Mouse (Mus musculus): ENCODE measurements around the gene Tcf7l2. TPM values are rescaled to one million over a fixed set of nuclear protein-coding genes. Genes with fewer than 3 reads are reported as not detected.

Gene Tcf7l2
- polyA plus RNA-seq, 1 experiment, result 18.2 TPM

GRCm38 (mm10) chr19:55842046-55842445, 100.4 kb downstream of the Tcf7l2 start:
- TF ChIP-seq POLR2A (IDR thresholded peaks at IDR 0.05; ENCODE audit: low read depth, low read length), result no peak
- no peak for TF ChIP-seq CTCF (conservative IDR thresholded peaks at IDR 0.05; ENCODE audit: insufficient read depth, insufficient read length, low read depth, low read length)
- Histone ChIP-seq H3K27ac (ENCODE audit: insufficient read depth, low read depth, low read length) (no peak overlapping the region), H3K36me3 (ENCODE audit: control insufficient read depth, insufficient read depth, low read length) (no peaks in the 10 kb centered on the region), H3K4me1 (ENCODE audit: control insufficient read depth, insufficient read depth, low read length) (peaks cover 21% of the 10 kb centered on the region), H3K4me3 (ENCODE audit: insufficient read depth, low read depth, low read length) (no peak overlapping the region), H3K27me3 (replicated peaks; ENCODE audit: control insufficient read depth, insufficient read depth, low read length) (no peaks in the 10 kb centered on the region)
- no peak for DNase-seq
- 59% methylated on average over 7 of the region's 7 CpGs for WGBS

GRCm38 (mm10) chr19:55843111-55843887, 101.7 kb downstream of the Tcf7l2 start:
- Histone ChIP-seq H3K27me3 (replicated peaks; ENCODE audit: control insufficient read depth, insufficient read depth, low read length) (no peaks in the 10 kb centered on the region), H3K4me1 (ENCODE audit: control insufficient read depth, insufficient read depth, low read length) (peaks cover 20% of the 10 kb centered on the region), H3K36me3 (ENCODE audit: control insufficient read depth, insufficient read depth, low read length) (no peaks in the 10 kb centered on the region), H3K27ac (ENCODE audit: insufficient read depth, low read depth, low read length) (no peak overlapping the region), H3K4me3 (ENCODE audit: insufficient read depth, low read depth, low read length) (no peak overlapping the region)
- TF ChIP-seq CTCF (conservative IDR thresholded peaks at IDR 0.05; ENCODE audit: insufficient read depth, insufficient read length, low read depth, low read length) (no peak), POLR2A (IDR thresholded peaks at IDR 0.05; ENCODE audit: low read depth, low read length) (no peak)
- DNase-seq, result no peak
- WGBS, result 82% methylated on average over 11 of the region's 11 CpGs

GRCm38 (mm10) chr19:55845702-55846101, 104.1 kb downstream of the Tcf7l2 start:
- no peak for DNase-seq
- Histone ChIP-seq H3K27ac (ENCODE audit: insufficient read depth, low read depth, low read length) (peak overlapping the region; percentile 60; the same call in 1 of the 2 replicates), H3K4me1 (ENCODE audit: control insufficient read depth, insufficient read depth, low read length) (peaks cover 9% of the 10 kb centered on the region), H3K27me3 (replicated peaks; ENCODE audit: control insufficient read depth, insufficient read depth, low read length) (no peaks in the 10 kb centered on the region), H3K4me3 (ENCODE audit: insufficient read depth, low read depth, low read length) (no peak overlapping the region), H3K36me3 (ENCODE audit: control insufficient read depth, insufficient read depth, low read length) (no peaks in the 10 kb centered on the region)
- 66% methylated on average over 2 of the region's 2 CpGs for WGBS
- TF ChIP-seq POLR2A (IDR thresholded peaks at IDR 0.05; ENCODE audit: low read depth, low read length) (no peak), CTCF (conservative IDR thresholded peaks at IDR 0.05; ENCODE audit: insufficient read depth, insufficient read length, low read depth, low read length) (no peak)

GRCm38 (mm10) chr19:55846256-55846655, 104.6 kb downstream of the Tcf7l2 start:
- Histone ChIP-seq H3K4me3 (ENCODE audit: insufficient read depth, low read depth, low read length) (no peak overlapping the region), H3K27ac (ENCODE audit: insufficient read depth, low read depth, low read length) (peak overlapping the region; percentile 60), H3K27me3 (replicated peaks; ENCODE audit: control insufficient read depth, insufficient read depth, low read length) (no peaks in the 10 kb centered on the region), H3K4me1 (ENCODE audit: control insufficient read depth, insufficient read depth, low read length) (peaks cover 9% of the 10 kb centered on the region), H3K36me3 (ENCODE audit: control insufficient read depth, insufficient read depth, low read length) (no peaks in the 10 kb centered on the region)
- 56% methylated on average over 6 of the region's 6 CpGs for whole genome bisulfite sequencing
- DNase-seq, result peak; percentile 75
- TF ChIP-seq POLR2A (IDR thresholded peaks at IDR 0.05; ENCODE audit: low read depth, low read length) (no peak), CTCF (conservative IDR thresholded peaks at IDR 0.05; ENCODE audit: insufficient read depth, insufficient read length, low read depth, low read length) (no peak)

GRCm38 (mm10) chr19:55847043-55847442, 105.4 kb downstream of the Tcf7l2 start:
- 53% methylated on average over 4 of the region's 4 CpGs for WGBS
- peaks cover 16% of the 10 kb centered on the region for H3K4me1 ChIP-seq (ENCODE audit: control insufficient read depth, insufficient read depth, low read length)
- H3K27ac ChIP-seq (ENCODE audit: insufficient read depth, low read depth, low read length), result peak overlapping the region; percentile 65; the same call in 1 of the 2 replicates
- no peaks in the 10 kb centered on the region for H3K27me3 ChIP-seq (replicated peaks; ENCODE audit: control insufficient read depth, insufficient read depth, low read length)
- no peak for TF ChIP-seq CTCF (conservative IDR thresholded peaks at IDR 0.05; ENCODE audit: insufficient read depth, insufficient read length, low read depth, low read length)
- no peak for TF ChIP-seq POLR2A (IDR thresholded peaks at IDR 0.05; ENCODE audit: low read depth, low read length)
- H3K4me3 ChIP-seq (ENCODE audit: insufficient read depth, low read depth, low read length), result no peak overlapping the region
- DNase-seq, result peak; percentile 86
- no peaks in the 10 kb centered on the region for H3K36me3 ChIP-seq (ENCODE audit: control insufficient read depth, insufficient read depth, low read length)

- Histone ChIP-seq H3K27me3 (replicated peaks; ENCODE audit: control insufficient read depth, insufficient read depth, low read length) (no peaks in the 10 kb centered on the region), H3K36me3 (ENCODE audit: control insufficient read depth, insufficient read depth, low read length) (no peaks in the 10 kb centered on the region), H3K4me1 (ENCODE audit: control insufficient read depth, insufficient read depth, low read length) (peaks cover 19% of the 10 kb centered on the region), H3K4me3 (ENCODE audit: insufficient read depth, low read depth, low read length) (no peak overlapping the region), H3K27ac (ENCODE audit: insufficient read depth, low read depth, low read length) (no peak overlapping the region)
- TF ChIP-seq POLR2A (IDR thresholded peaks at IDR 0.05; ENCODE audit: low read depth, low read length), result no peak
- TF ChIP-seq CTCF (conservative IDR thresholded peaks at IDR 0.05; ENCODE audit: insufficient read depth, insufficient read length, low read depth, low read length), result no peak
- peak; percentile 50 for DNase-seq
- 76% methylated on average over 8 of the region's 8 CpGs for WGBS
These were observed 108.9 kb downstream of the Tcf7l2 start for GRCm38 (mm10) chr19:55850402-55851078.

Data from kidney, adult 2 months (tissue).